Mouse (Mus musculus) heart, embryonic 11.5 days (tissue): ENCODE data around the gene Nufip1. TPM values are rescaled to one million over a fixed set of nuclear protein-coding genes. Genes with fewer than 3 reads are reported as not detected.

ENCODE experiments used
- ATAC-seq: fragments of 200-750 bp; cut with Nextera tagmentation; replicated peaks from 2 replicates; pipeline ENCODE4 v1.8.0; 2017; ENCODE audit warnings: moderate library complexity; ENCODE audit not compliant: insufficient number of reproducible peaks, low FRiP score, low TSS enrichment
- H3K27ac ChIP-seq: fragments of 300-500 bp; sonication (generic); 2 replicates; pipeline ENCODE4 v1.5.1; 2014; ENCODE audit warnings: mild to moderate bottlenecking, low read depth, low read length
- H3K27me3 ChIP-seq: fragments of 300-500 bp; sonication (generic); 2 replicates; pipeline ENCODE4 v1.6.1; 2014; ENCODE audit warnings: mild to moderate bottlenecking, low read length, mixed read lengths; ENCODE audit not compliant: control insufficient read depth, insufficient read depth
- H3K36me3 ChIP-seq: fragments of 300-500 bp; sonication (generic); 2 replicates; pipeline ENCODE4 v1.6.1; 2014; ENCODE audit warnings: mild to moderate bottlenecking, low read length, moderate library complexity, mixed read lengths; ENCODE audit not compliant: control insufficient read depth, insufficient read depth
- H3K4me1 ChIP-seq: fragments of 300-500 bp; sonication (generic); 2 replicates; pipeline ENCODE4 v1.6.1; 2014; ENCODE audit warnings: low read length; ENCODE audit not compliant: control insufficient read depth, insufficient read depth
- H3K4me2 ChIP-seq: fragments of 300-500 bp; sonication (generic); 2 replicates; pipeline ENCODE4 v1.6.1; 2014; ENCODE audit warnings: mild to moderate bottlenecking, moderate library complexity
- H3K4me3 ChIP-seq: fragments of 300-500 bp; sonication (generic); 2 replicates; pipeline ENCODE4 v1.5.1; 2014; ENCODE audit warnings: low read depth, low read length
- H3K9ac ChIP-seq: fragments of 300-500 bp; sonication (generic); 2 replicates; pipeline ENCODE4 v1.6.1; 2014; ENCODE audit warnings: mild to moderate bottlenecking, low read depth, low read length, moderate library complexity
- H3K9me3 ChIP-seq: fragments of 300-500 bp; sonication (generic); replicated peaks from 2 replicates; pipeline ENCODE4 v1.6.1; 2016; ENCODE audit warnings: low read length; ENCODE audit not compliant: control insufficient read depth
- WGBS: fragments of 180-500 bp; shearing (Covaris S2); extraction: QIAGEN DNeasy Blood & Tissue Kit; methylation state at CpG from one replicate; pipeline ENCODE4 v1.1.7; 2014; ENCODE audit not compliant: insufficient replicate concordance; 5-methylcytosine and 5-hydroxymethylcytosine counted together
- polyA plus RNA-seq: library from polyadenylated mRNA; unstranded; fragments of >200 nt; fragmentation: Nextera tagmentation; extraction: Ambion mirVana; gene quantifications from 2 replicates; pipeline ENCODE4 v1.2.1, GENCODE M21; 2014

The Nufip1 gene
- polyA plus RNA-seq, 1 experiment from 2014 or later = 11.4 TPM

- no peak overlapping the region for H3K27ac ChIP-seq
- 76% methylated on average over 10 of the region's 10 CpGs for WGBS
- H3K9me3 ChIP-seq = no peaks in the 10 kb centered on the region
- no peaks in the 10 kb centered on the region; the same call in 1 of the 2 replicates for H3K27me3 ChIP-seq
- H3K4me2 ChIP-seq = no peak overlapping the region
- H3K4me3 ChIP-seq = no peak overlapping the region
- no peak overlapping the region for H3K9ac ChIP-seq
- ATAC-seq = no peak
- peaks cover 24% of the 10 kb centered on the region for H3K4me1 ChIP-seq
- no peaks in the 10 kb centered on the region for H3K36me3 ChIP-seq
Measured at GRCm38 (mm10) chr14:76148294-76148693, 37.6 kb downstream of the Nufip1 start.

GRCm38 (mm10) chr14:76149531-76150179 is 39.0 kb downstream of the Nufip1 start:
- Histone ChIP-seq H3K9ac (peak overlapping the region; percentile 31; the same call in 1 of the 2 replicates), H3K27ac (peak overlapping the region; percentile 35; the same call in 1 of the 2 replicates), H3K4me2 (peak overlapping the region; percentile 61), H3K36me3 (no peaks in the 10 kb centered on the region), H3K27me3 (no peaks in the 10 kb centered on the region; the same call in 1 of the 2 replicates), H3K9me3 (no peaks in the 10 kb centered on the region), H3K4me1 (peaks cover 24% of the 10 kb centered on the region), H3K4me3 (peak overlapping the region; percentile 31)
- 13% methylated on average over 13 of the region's 13 CpGs for WGBS
- ATAC-seq = no peak; the same call in 1 of the 2 replicates

- WGBS = 80% methylated on average over 11 of the region's 11 CpGs
Measured at GRCm38 (mm10) chr14:76150499-76150898, 39.8 kb downstream of the Nufip1 start.

GRCm38 (mm10) chr14:76151011-76151410 is 40.3 kb downstream of the Nufip1 start:
- H3K4me2 ChIP-seq = peak overlapping the region; percentile 72; the same call in 1 of the 2 replicates
- 74% methylated on average over 2 of the region's 2 CpGs for WGBS
- H3K27ac ChIP-seq = no peak overlapping the region
- H3K4me1 ChIP-seq = peaks cover 19% of the 10 kb centered on the region
- H3K9me3 ChIP-seq = no peaks in the 10 kb centered on the region
- no peak for ATAC-seq
- H3K27me3 ChIP-seq = no peaks in the 10 kb centered on the region
- no peak overlapping the region for H3K9ac ChIP-seq
- no peaks in the 10 kb centered on the region for H3K36me3 ChIP-seq
- no peak overlapping the region for H3K4me3 ChIP-seq

More at GRCm38 (mm10) chr14:76150499-76150898, 39.8 kb downstream of the Nufip1 start:
- H3K36me3 ChIP-seq = no peaks in the 10 kb centered on the region
- peak overlapping the region; percentile 15; the same call in 1 of the 2 replicates for H3K27ac ChIP-seq
- no peak overlapping the region; the same call in 1 of the 2 replicates for H3K4me2 ChIP-seq
- no peaks in the 10 kb centered on the region; the same call in 1 of the 2 replicates for H3K27me3 ChIP-seq
- H3K4me1 ChIP-seq = peaks cover 22% of the 10 kb centered on the region
- H3K4me3 ChIP-seq = no peak overlapping the region
- no peaks in the 10 kb centered on the region for H3K9me3 ChIP-seq
- ATAC-seq = no peak
- no peak overlapping the region for H3K9ac ChIP-seq

- H3K27ac ChIP-seq = peak overlapping the region; percentile 93
- H3K9me3 ChIP-seq = no peaks in the 10 kb centered on the region
- H3K4me2 ChIP-seq = peak overlapping the region; percentile 72
- H3K27me3 ChIP-seq = no peaks in the 10 kb centered on the region
- peaks cover 17% of the 10 kb centered on the region for H3K4me1 ChIP-seq
- H3K36me3 ChIP-seq = no peaks in the 10 kb centered on the region
- H3K4me3 ChIP-seq = peak overlapping the region; percentile 68
- no peak for ATAC-seq
- peak overlapping the region; percentile 89 for H3K9ac ChIP-seq
- 3% methylated on average over 10 of the region's 10 CpGs for WGBS
Measured at GRCm38 (mm10) chr14:76151820-76152161, 41.1 kb downstream of the Nufip1 start.

GRCm38 (mm10) chr14:76152162-76153002 is 41.7 kb downstream of the Nufip1 start:
- Histone ChIP-seq H3K4me2 (peak overlapping the region; percentile 72), H3K36me3 (no peaks in the 10 kb centered on the region), H3K27me3 (no peaks in the 10 kb centered on the region), H3K9ac (peak overlapping the region; percentile 89), H3K4me3 (peak overlapping the region; percentile 68), H3K9me3 (no peaks in the 10 kb centered on the region), H3K27ac (peak overlapping the region; percentile 93), H3K4me1 (peaks cover 17% of the 10 kb centered on the region)
- WGBS = under 1% methylated on average over 41 of the region's 41 CpGs
- peak; percentile 88 for ATAC-seq

GRCm38 (mm10) chr14:76153003-76153675 is 42.4 kb downstream of the Nufip1 start:
- WGBS = 2% methylated on average over 24 of the region's 24 CpGs
- ATAC-seq = no peak

GRCm38 (mm10) chr14:76153828-76154227 is 43.1 kb downstream of the Nufip1 start:
- H3K27me3 ChIP-seq = no peaks in the 10 kb centered on the region
- H3K4me2 ChIP-seq = peak overlapping the region; percentile 72
- no peak overlapping the region for H3K4me3 ChIP-seq
- ATAC-seq = no peak
- no peak overlapping the region for H3K27ac ChIP-seq
- H3K9me3 ChIP-seq = no peaks in the 10 kb centered on the region
- 23% methylated on average over 6 of the region's 6 CpGs for WGBS
- peaks cover 17% of the 10 kb centered on the region for H3K4me1 ChIP-seq
- no peaks in the 10 kb centered on the region for H3K36me3 ChIP-seq
- no peak overlapping the region for H3K9ac ChIP-seq

More at GRCm38 (mm10) chr14:76153003-76153675, 42.4 kb downstream of the Nufip1 start:
- peak overlapping the region; percentile 68 for H3K4me3 ChIP-seq
- H3K27ac ChIP-seq = peak overlapping the region; percentile 93
- no peaks in the 10 kb centered on the region for H3K36me3 ChIP-seq
- H3K9me3 ChIP-seq = no peaks in the 10 kb centered on the region
- peaks cover 17% of the 10 kb centered on the region for H3K4me1 ChIP-seq
- peak overlapping the region; percentile 72 for H3K4me2 ChIP-seq
- H3K27me3 ChIP-seq = no peaks in the 10 kb centered on the region
- H3K9ac ChIP-seq = peak overlapping the region; percentile 50
